ENCODE assay signal across 23 mouse cellular contexts in the genomic region with DNA sequence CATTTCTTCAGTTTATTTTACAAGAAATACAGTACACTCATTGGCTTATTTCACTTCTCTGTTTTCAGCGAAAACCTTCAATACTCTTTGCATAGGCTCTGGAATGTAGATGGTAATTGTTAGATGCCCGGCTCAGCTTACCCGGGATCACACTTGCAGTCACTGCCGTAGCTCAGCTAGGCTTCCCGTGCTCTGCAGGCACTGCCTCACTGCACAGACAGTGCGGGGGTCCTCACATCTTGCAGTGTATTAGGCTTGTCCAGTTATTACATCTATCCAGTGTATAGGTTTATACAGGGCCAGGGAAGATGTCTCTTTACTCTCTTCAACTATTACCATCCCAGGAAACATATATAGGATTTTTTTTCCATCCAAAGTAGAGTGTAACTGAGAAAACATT. TPM values are rescaled to one million over a fixed set of nuclear protein-coding genes. Genes with fewer than 3 reads are reported as not detected.
DNase-seq lines count a peak whose midpoint lies in the region; ATAC-seq lines count a peak whose summit lies in the region.
"Had no signal": no experiment of that assay in that cellular context is flagged by ENCODE, and none has a peak within 500 bp of the region (broad histone marks: within the 10 kb centered on the region; RNA-seq: fewer than 3 reads in every experiment).

No protein-coding gene starts in this region.

- no peaks in the 10 kb centered on the region for H3K9me3 ChIP-seq in forebrain, embryonic 15.5 days
- no peaks in the 10 kb centered on the region for H3K9me3 ChIP-seq in forebrain, embryonic 13.5 days (replicated peaks)
- no peaks in the 10 kb centered on the region for H3K9me3 ChIP-seq in midbrain, embryonic 10.5 days (replicated peaks)
- no peaks in the 10 kb centered on the region for H3K9me3 ChIP-seq in midbrain, embryonic 14.5 days (ENCODE audit: control insufficient read depth, low read length)
- no peaks in the 10 kb centered on the region for H3K9me3 ChIP-seq in embryonic facial prominence, embryonic 13.5 days
- no peaks in the 10 kb centered on the region for H3K9me3 ChIP-seq in limb, embryonic 11.5 days (ENCODE audit: control insufficient read depth, low read length)
- H3K9me3 ChIP-seq: liver, embryonic 12.5 days; megakaryocyte, embryonic 14.5 days had no signal

- no peaks in the 10 kb centered on the region for H3K36me3 ChIP-seq in forebrain, embryonic 15.5 days
- H3K36me3 ChIP-seq in forebrain, embryonic 13.5 days (ENCODE audit: poor library complexity, severe bottlenecking) = no peaks in the 10 kb centered on the region
- H3K36me3 ChIP-seq in midbrain, embryonic 10.5 days = no peaks in the 10 kb centered on the region
- no peaks in the 10 kb centered on the region for H3K36me3 ChIP-seq in midbrain, embryonic 14.5 days (ENCODE audit: control insufficient read depth, insufficient read depth, low read length)
- H3K36me3 ChIP-seq in embryonic facial prominence, embryonic 13.5 days = no peaks in the 10 kb centered on the region
- no peaks in the 10 kb centered on the region for H3K36me3 ChIP-seq in limb, embryonic 11.5 days (ENCODE audit: control insufficient read depth, insufficient read depth, low read length)
- H3K36me3 ChIP-seq: liver, embryonic 12.5 days had no signal

- no peak overlapping the region for H3K4me3 ChIP-seq in forebrain, embryonic 15.5 days
- no peak overlapping the region for H3K4me3 ChIP-seq in forebrain, embryonic 13.5 days
- H3K4me3 ChIP-seq in midbrain, embryonic 10.5 days = no peak overlapping the region
- no peak overlapping the region for H3K4me3 ChIP-seq in midbrain, embryonic 14.5 days (replicated peaks; ENCODE audit: low read depth, low read length)
- H3K4me3 ChIP-seq in embryonic facial prominence, embryonic 13.5 days = no peak overlapping the region
- no peak overlapping the region for H3K4me3 ChIP-seq in limb, embryonic 11.5 days (ENCODE audit: low read depth, low read length)
- H3K4me3 ChIP-seq: heart, adult 2 months; left cerebral cortex, adult 2 months; liver, embryonic 12.5 days; megakaryocyte, embryonic 14.5 days had no signal

- no peaks in the 10 kb centered on the region for H3K27me3 ChIP-seq in forebrain, embryonic 15.5 days
- H3K27me3 ChIP-seq in forebrain, embryonic 13.5 days = no peaks in the 10 kb centered on the region
- H3K27me3 ChIP-seq in midbrain, embryonic 10.5 days (ENCODE audit: low read depth, poor library complexity, severe bottlenecking) = 0 out of 2 replicates have a peak, but pooled peaks cover 10% of the 10 kb centered on the region
- no peaks in the 10 kb centered on the region for H3K27me3 ChIP-seq in midbrain, embryonic 14.5 days (ENCODE audit: control insufficient read depth, insufficient read depth, low read length)
- no peaks in the 10 kb centered on the region for H3K27me3 ChIP-seq in embryonic facial prominence, embryonic 13.5 days
- H3K27me3 ChIP-seq in limb, embryonic 11.5 days (ENCODE audit: control insufficient read depth, insufficient read depth, low read length) = no peaks in the 10 kb centered on the region
- H3K27me3 ChIP-seq: liver, embryonic 12.5 days; megakaryocyte, embryonic 14.5 days had no signal

- WGBS in forebrain, embryonic 15.5 days = 54% methylated on average over 6 of the region's 6 CpGs
- 56% methylated on average over 6 of the region's 6 CpGs for WGBS in forebrain, embryonic 13.5 days
- WGBS in midbrain, embryonic 10.5 days = 70% methylated on average over 6 of the region's 6 CpGs
- 66% methylated on average over 6 of the region's 6 CpGs for WGBS in midbrain, embryonic 14.5 days
- 18% methylated on average over 6 of the region's 6 CpGs for WGBS in embryonic facial prominence, embryonic 13.5 days
- 70% methylated on average over 6 of the region's 6 CpGs for WGBS in limb, embryonic 11.5 days

- peaks cover 11% of the 10 kb centered on the region for H3K4me1 ChIP-seq in forebrain, embryonic 15.5 days
- peaks cover 24% of the 10 kb centered on the region for H3K4me1 ChIP-seq in forebrain, embryonic 13.5 days
- H3K4me1 ChIP-seq in midbrain, embryonic 10.5 days = peaks cover 48% of the 10 kb centered on the region
- H3K4me1 ChIP-seq in midbrain, embryonic 14.5 days (ENCODE audit: control insufficient read depth, insufficient read depth, low read length) = peaks cover 4% of the 10 kb centered on the region; the same call in 1 of the 2 replicates
- H3K4me1 ChIP-seq in embryonic facial prominence, embryonic 13.5 days = peaks cover 27% of the 10 kb centered on the region
- peaks cover 11% of the 10 kb centered on the region; the same call in 1 of the 2 replicates for H3K4me1 ChIP-seq in limb, embryonic 11.5 days (ENCODE audit: control insufficient read depth, insufficient read depth, low read length)
- H3K4me1 ChIP-seq: megakaryocyte, embryonic 14.5 days had no signal

- H3K4me2 ChIP-seq in forebrain, embryonic 15.5 days (replicated peaks) = no peak overlapping the region
- no peak overlapping the region for H3K4me2 ChIP-seq in forebrain, embryonic 13.5 days
- no peak overlapping the region for H3K4me2 ChIP-seq in midbrain, embryonic 14.5 days (ENCODE audit: low read length)
- no peak overlapping the region for H3K4me2 ChIP-seq in embryonic facial prominence, embryonic 13.5 days
- no peak overlapping the region for H3K4me2 ChIP-seq in limb, embryonic 11.5 days (ENCODE audit: low read depth, severe bottlenecking)
- H3K4me2 ChIP-seq: liver, embryonic 12.5 days had no signal

- no peak overlapping the region for H3K27ac ChIP-seq in forebrain, embryonic 15.5 days (replicated peaks)
- H3K27ac ChIP-seq in forebrain, embryonic 13.5 days = no peak overlapping the region
- H3K27ac ChIP-seq in midbrain, embryonic 10.5 days (replicated peaks) = 0 out of 2 replicates have a peak overlapping the region, but pooled peaks have one; percentile 49
- no peak overlapping the region for H3K27ac ChIP-seq in midbrain, embryonic 14.5 days (replicated peaks; ENCODE audit: low read depth, low read length)
- peak overlapping the region; percentile 55 for H3K27ac ChIP-seq in embryonic facial prominence, embryonic 13.5 days
- H3K27ac ChIP-seq in limb, embryonic 11.5 days (replicated peaks; ENCODE audit: low read depth, low read length) = no peak overlapping the region
- H3K27ac ChIP-seq: heart, adult 2 months; left cerebral cortex, adult 2 months; liver, embryonic 12.5 days had no signal

- H3K9ac ChIP-seq in forebrain, embryonic 15.5 days (replicated peaks) = no peak overlapping the region
- H3K9ac ChIP-seq in forebrain, embryonic 13.5 days = no peak overlapping the region
- no peak overlapping the region for H3K9ac ChIP-seq in midbrain, embryonic 14.5 days (replicated peaks; ENCODE audit: low read length)
- no peak overlapping the region for H3K9ac ChIP-seq in embryonic facial prominence, embryonic 13.5 days
- no peak overlapping the region for H3K9ac ChIP-seq in limb, embryonic 11.5 days (ENCODE audit: low read length)
- H3K9ac ChIP-seq: liver, embryonic 12.5 days had no signal

- DNase-seq in midbrain, embryonic 10.5 days (ENCODE audit: low spot score) = no peak
- DNase-seq in midbrain, embryonic 14.5 days = no peak
- no peak for DNase-seq in limb, embryonic 11.5 days (ENCODE audit: low spot score)
- no peak for DNase-seq in right cerebral cortex, adult 18-20 months
- DNase-seq: adrenal gland, postnatal 36 days; B cell, adult 2 months; cerebellum, adult 18-20 months; cerebellum, postnatal 36 days; gastrocnemius, postnatal 14 days; heart, adult 2 months; kidney, adult 9 months; kidney, postnatal 36 days; left cerebral cortex, postnatal 4 days; lung, adult 2 months; spleen, adult 18-20 months; thymus, adult 18-20 months; thymus, postnatal 4 days had no signal

- peak; percentile 57; the same call in 1 of the 2 replicates for ATAC-seq in forebrain, embryonic 15.5 days (replicated peaks)
- ATAC-seq in forebrain, embryonic 13.5 days = no peak
- ATAC-seq in midbrain, embryonic 14.5 days (ENCODE audit: low FRiP score, low TSS enrichment) = no peak
- ATAC-seq in embryonic facial prominence, embryonic 13.5 days (ENCODE audit: insufficient number of reproducible peaks, insufficient read depth, low FRiP score, low TSS enrichment, low read depth) = no peak
- 0 out of 2 replicates have a peak, but pooled peaks have one; percentile 31 for ATAC-seq in limb, embryonic 11.5 days (ENCODE audit: insufficient number of reproducible peaks, low FRiP score, low TSS enrichment, low read depth)
- ATAC-seq: liver, embryonic 12.5 days had no signal

RNA-seq across cellular contexts. Expression of a gene that starts 37.4 kb away (rescaled TPM):
- 36.4 and 43.8 TPM in 2 replicates for polyA plus RNA-seq in forebrain, embryonic 15.5 days (2015; fragmentation: Nextera tagmentation; extraction: Ambion mirVana)
- polyA plus RNA-seq in forebrain, embryonic 13.5 days (2015; fragmentation: Nextera tagmentation; extraction: Ambion mirVana) = 32.2 and 36.0 TPM in 2 replicates
- 17.6 and 18.7 TPM in 2 replicates for polyA plus RNA-seq in midbrain, embryonic 10.5 days (2016; fragmentation: Nextera tagmentation; extraction: Ambion mirVana)
- 31.8 and 49.3 TPM in 2 replicates for polyA plus RNA-seq in midbrain, embryonic 14.5 days (2014; fragmentation: Nextera tagmentation; extraction: Ambion mirVana)
- polyA plus RNA-seq in embryonic facial prominence, embryonic 13.5 days (2015; fragmentation: Nextera tagmentation; extraction: Ambion mirVana) = 19.0 and 19.7 TPM in 2 replicates
- polyA plus RNA-seq in limb, embryonic 11.5 days (2014; fragmentation: Nextera tagmentation; extraction: Ambion mirVana) = 27.9 and 31.9 TPM in 2 replicates

Comparison
In these comparisons a context has a peak if more than half of its experiments do, and no peak if none do; other contexts are left out.
1. ATAC-seq: peak in forebrain, embryonic 15.5 days (single experiment) and limb, embryonic 11.5 days (single experiment); none in forebrain, embryonic 13.5 days (single experiment), midbrain, embryonic 14.5 days (single experiment) and embryonic facial prominence, embryonic 13.5 days (single experiment).
2. H3K27ac ChIP-seq: peak in midbrain, embryonic 10.5 days (single experiment) and embryonic facial prominence, embryonic 13.5 days (single experiment); none in forebrain, embryonic 15.5 days (single experiment), forebrain, embryonic 13.5 days (single experiment), midbrain, embryonic 14.5 days (single experiment) and limb, embryonic 11.5 days (single experiment).